Mouse (Mus musculus) forebrain, embryonic 12.5 days (tissue): Measurements from ENCODE around the gene Zfp575. TPM values are rescaled to one million over a fixed set of nuclear protein-coding genes. Genes with fewer than 3 reads are reported as not detected.

ENCODE experiments used
- ATAC-seq: fragments of 200-750 bp; cut with Nextera tagmentation; 2 replicates; pipeline ENCODE4 v1.8.0; 2017; ENCODE audit warnings: moderate TSS enrichment; ENCODE audit not compliant: low FRiP score
- H3K27ac ChIP-seq: fragments of 300-500 bp; sonication (generic); 2 replicates; pipeline ENCODE4 v1.5.1; 2016; ENCODE audit warnings: mild to moderate bottlenecking
- H3K27me3 ChIP-seq: fragments of 300-500 bp; sonication (generic); 2 replicates; pipeline ENCODE4 v1.6.1; 2016; ENCODE audit warnings: mild to moderate bottlenecking
- H3K36me3 ChIP-seq: fragments of 300-500 bp; sonication (generic); replicated peaks from 2 replicates; pipeline ENCODE4 v1.6.1; 2016; ENCODE audit warnings: mild to moderate bottlenecking
- H3K4me1 ChIP-seq: fragments of 300-500 bp; sonication (generic); 2 replicates; pipeline ENCODE4 v1.6.1; 2016
- H3K4me2 ChIP-seq: fragments of 300-500 bp; sonication (generic); 2 replicates; pipeline ENCODE4 v1.6.1; 2016; ENCODE audit warnings: mild to moderate bottlenecking, moderate library complexity
- H3K4me3 ChIP-seq: fragments of 300-500 bp; sonication (generic); replicated peaks from 2 replicates; pipeline ENCODE4 v1.5.1; 2016; ENCODE audit warnings: mild to moderate bottlenecking
- H3K9ac ChIP-seq: fragments of 300-500 bp; sonication (generic); 2 replicates; pipeline ENCODE4 v1.6.1; 2016; ENCODE audit warnings: mild to moderate bottlenecking
- H3K9me3 ChIP-seq: fragments of 300-500 bp; sonication (generic); 2 replicates; pipeline ENCODE4 v1.6.1; 2016
- WGBS: fragments of 180-500 bp; shearing (Covaris S2); methylation state at CpG from one replicate; pipeline ENCODE4 v1.1.7; 2016; 5-methylcytosine and 5-hydroxymethylcytosine counted together
- polyA plus RNA-seq: library from polyadenylated mRNA; unstranded; fragments of >200 nt; fragmentation: Nextera tagmentation; extraction: Ambion mirVana; gene quantifications from 2 replicates; pipeline ENCODE4 v1.2.1, GENCODE M21; 2016

Gene Zfp575
- polyA plus RNA-seq, 1 experiment from 2014 or later = 3.5 TPM

DNA sequence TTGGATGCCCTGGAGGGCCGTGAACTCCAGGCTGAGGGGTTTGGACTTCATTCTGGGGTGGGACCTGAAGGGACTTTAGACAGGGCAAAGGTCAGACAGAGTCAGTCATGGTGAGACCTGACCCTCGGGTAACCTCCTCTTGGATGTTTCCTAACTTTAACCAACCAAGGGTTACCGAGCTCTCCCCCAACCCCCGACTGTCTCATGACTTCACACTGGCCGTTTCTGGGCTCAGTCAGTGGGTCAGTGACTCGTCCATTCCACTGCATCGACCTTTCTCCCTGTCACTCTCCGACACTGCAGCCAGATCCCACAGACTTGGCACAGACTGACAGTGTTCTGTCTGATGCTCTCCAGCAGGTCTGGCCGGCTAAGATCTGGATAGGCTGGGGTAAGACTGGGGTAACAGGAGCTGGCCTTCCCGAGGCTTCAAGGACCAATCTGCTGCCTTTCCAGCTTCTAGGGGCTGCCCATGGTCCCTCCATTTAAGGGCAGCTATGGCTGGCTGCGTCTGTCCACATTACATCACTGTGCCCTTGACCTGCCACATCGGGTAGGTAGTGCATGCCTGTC is 13.1 kb downstream of the Zfp575 start:
- no peak overlapping the region for H3K4me2 ChIP-seq
- no peak overlapping the region for H3K27ac ChIP-seq
- H3K27me3 ChIP-seq = no peaks in the 10 kb centered on the region
- H3K4me3 ChIP-seq = no peak overlapping the region
- WGBS = 72% methylated on average over 12 of the region's 12 CpGs
- H3K36me3 ChIP-seq = peaks cover 36% of the 10 kb centered on the region
- no peaks in the 10 kb centered on the region for H3K9me3 ChIP-seq
- H3K9ac ChIP-seq = no peak overlapping the region
- no peak for ATAC-seq
- H3K4me1 ChIP-seq = no peaks in the 10 kb centered on the region

DNA sequence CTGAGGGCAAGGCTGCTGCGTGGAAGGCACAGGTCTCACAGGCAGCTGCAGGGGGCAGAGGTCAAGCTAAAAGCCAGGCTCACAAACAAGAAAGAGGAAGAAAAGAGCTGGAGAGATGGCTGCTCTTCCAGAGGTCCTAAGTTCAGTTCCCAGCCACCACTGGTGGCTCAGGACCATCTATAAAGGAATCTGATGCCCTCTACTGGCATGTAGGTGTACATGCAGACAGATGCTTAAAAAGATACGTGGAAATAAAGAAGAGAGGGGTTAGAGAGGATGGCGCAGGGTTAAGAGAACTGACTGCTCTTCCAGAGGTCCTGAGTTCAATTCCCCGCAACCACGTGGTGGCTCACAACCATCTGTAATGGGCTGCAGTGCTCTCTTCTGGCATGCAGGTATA is 15.0 kb downstream of the Zfp575 start:
- Histone ChIP-seq H3K4me2 (no peak overlapping the region), H3K27me3 (no peaks in the 10 kb centered on the region), H3K9ac (no peak overlapping the region), H3K9me3 (no peaks in the 10 kb centered on the region), H3K4me1 (no peaks in the 10 kb centered on the region), H3K36me3 (peaks cover 54% of the 10 kb centered on the region), H3K4me3 (no peak overlapping the region), H3K27ac (no peak overlapping the region)
- WGBS = 56% methylated on average over 5 of the region's 5 CpGs
- ATAC-seq = no peak

GRCm38 (mm10) chr7:24571071-24571470 is 16.4 kb downstream of the Zfp575 start:
- no peaks in the 10 kb centered on the region for H3K27me3 ChIP-seq
- H3K9ac ChIP-seq = no peak overlapping the region
- 83% methylated on average over 4 of the region's 4 CpGs for WGBS
- ATAC-seq = no peak
- H3K4me2 ChIP-seq = no peak overlapping the region
- H3K36me3 ChIP-seq = peaks cover 68% of the 10 kb centered on the region
- no peaks in the 10 kb centered on the region for H3K9me3 ChIP-seq
- no peak overlapping the region for H3K4me3 ChIP-seq
- no peaks in the 10 kb centered on the region for H3K4me1 ChIP-seq
- H3K27ac ChIP-seq = no peak overlapping the region

DNA sequence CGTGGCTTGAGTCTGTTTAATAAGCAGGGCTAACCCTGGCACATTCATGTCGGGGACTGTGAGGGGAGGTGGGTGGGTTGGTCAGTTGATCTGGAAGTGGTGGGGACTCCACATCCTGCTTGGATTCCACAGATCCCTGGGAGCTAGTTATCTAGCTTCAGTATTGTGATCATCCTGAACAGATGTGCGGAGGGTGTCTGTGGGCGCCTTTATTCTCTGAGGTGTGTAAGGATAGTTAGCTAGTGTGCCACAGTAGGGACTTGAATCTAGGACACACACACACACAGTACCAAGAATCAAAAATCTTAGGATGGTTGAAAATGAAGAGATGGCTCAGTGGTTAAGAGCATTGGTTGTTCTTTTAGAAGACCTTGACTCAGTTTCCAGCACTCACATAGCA is 18.9 kb downstream of the Zfp575 start:
- peaks cover 85% of the 10 kb centered on the region for H3K36me3 ChIP-seq
- no peak for ATAC-seq
- H3K9me3 ChIP-seq = no peaks in the 10 kb centered on the region
- no peak overlapping the region for H3K4me3 ChIP-seq
- H3K9ac ChIP-seq = no peak overlapping the region
- no peak overlapping the region for H3K4me2 ChIP-seq
- no peaks in the 10 kb centered on the region for H3K4me1 ChIP-seq
- 91% methylated on average over 4 of the region's 4 CpGs for WGBS
- no peak overlapping the region for H3K27ac ChIP-seq
- no peaks in the 10 kb centered on the region for H3K27me3 ChIP-seq

DNA sequence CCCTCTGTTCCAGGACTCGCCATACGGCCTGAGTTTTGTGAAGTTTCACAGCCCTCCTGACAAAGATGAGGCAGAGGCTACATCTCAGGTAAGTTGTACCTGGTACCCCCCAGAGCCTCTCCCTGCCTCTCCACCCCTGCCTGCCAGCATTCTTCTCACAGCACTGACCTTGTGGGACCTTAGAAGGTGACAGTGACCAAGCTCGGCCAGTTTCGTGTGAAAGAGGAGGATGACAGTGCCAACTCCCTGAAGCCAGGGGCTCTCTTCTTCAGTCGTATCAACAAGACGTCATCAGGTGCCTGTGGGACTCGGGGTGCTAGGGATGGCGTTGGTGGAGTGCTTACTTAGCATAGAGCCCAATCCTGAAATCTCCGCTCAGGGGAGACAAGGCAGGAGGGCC is 21.2 kb downstream of the Zfp575 start:
- H3K4me1 ChIP-seq = no peaks in the 10 kb centered on the region
- H3K4me3 ChIP-seq = no peak overlapping the region
- WGBS = 97% methylated on average over 9 of the region's 9 CpGs
- no peak overlapping the region for H3K4me2 ChIP-seq
- no peak for ATAC-seq
- H3K27ac ChIP-seq = no peak overlapping the region
- H3K27me3 ChIP-seq = no peaks in the 10 kb centered on the region
- H3K9ac ChIP-seq = no peak overlapping the region
- H3K9me3 ChIP-seq = no peaks in the 10 kb centered on the region
- peaks cover 81% of the 10 kb centered on the region for H3K36me3 ChIP-seq

DNA sequence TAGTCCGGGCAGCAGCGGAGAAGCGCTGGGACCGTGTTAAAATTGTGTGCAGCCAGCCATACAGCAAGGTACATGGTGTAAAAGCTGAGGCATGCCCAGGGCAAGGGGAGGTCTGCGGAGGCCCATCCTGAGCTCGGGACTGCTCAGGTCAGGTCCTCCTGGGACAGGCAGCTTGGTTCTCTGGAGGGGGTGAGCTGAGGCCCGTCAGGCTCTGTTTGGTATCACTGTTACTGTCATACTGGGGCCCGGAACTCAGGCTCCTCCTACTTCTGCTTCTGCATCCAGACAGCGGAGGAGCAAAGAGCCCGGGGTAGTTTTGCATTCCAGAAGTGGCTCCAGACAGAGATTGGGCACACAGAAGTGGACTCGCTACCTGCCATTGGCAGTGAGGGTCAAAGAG is 21.8 kb downstream of the Zfp575 start:
- Histone ChIP-seq H3K9me3 (no peaks in the 10 kb centered on the region), H3K36me3 (peaks cover 81% of the 10 kb centered on the region), H3K4me3 (no peak overlapping the region), H3K4me1 (no peaks in the 10 kb centered on the region), H3K4me2 (no peak overlapping the region), H3K9ac (no peak overlapping the region), H3K27me3 (no peaks in the 10 kb centered on the region), H3K27ac (no peak overlapping the region)
- 92% methylated on average over 11 of the region's 11 CpGs for WGBS
- no peak for ATAC-seq

DNA sequence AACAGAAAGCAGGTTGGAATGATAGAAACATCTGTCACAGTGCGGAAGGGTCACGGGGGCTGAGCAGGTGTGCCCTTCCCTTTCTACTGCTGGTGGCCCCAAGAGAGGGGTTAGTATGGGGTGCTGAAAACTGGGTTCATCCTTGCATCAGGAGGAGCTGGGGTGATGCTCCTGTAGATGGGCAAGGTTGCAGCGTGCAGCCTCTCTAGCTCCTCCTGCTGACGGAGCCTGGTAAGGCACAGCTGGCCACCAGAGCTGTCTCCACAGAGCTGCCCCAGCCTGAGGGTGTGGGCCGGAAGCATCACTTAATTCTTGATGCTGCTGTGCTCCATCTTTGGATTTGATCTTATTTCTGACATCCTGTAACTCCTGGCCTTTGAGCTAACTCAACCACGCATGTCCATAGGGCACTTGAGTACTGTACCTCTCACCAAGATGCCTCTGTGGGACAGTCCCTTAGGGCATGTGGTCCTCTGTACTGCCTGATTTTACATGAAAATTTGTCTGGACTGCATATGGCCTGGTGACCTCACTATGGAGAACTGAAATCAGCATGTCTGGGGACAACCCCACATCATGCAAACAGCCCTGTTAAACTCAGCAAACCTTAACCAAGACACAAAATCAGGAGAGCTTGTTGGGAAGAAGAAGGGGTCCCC is 22.7 kb downstream of the Zfp575 start:
- no peak for ATAC-seq
- H3K27ac ChIP-seq = no peak overlapping the region
- H3K9me3 ChIP-seq = no peaks in the 10 kb centered on the region
- no peak overlapping the region for H3K4me2 ChIP-seq
- no peaks in the 10 kb centered on the region for H3K27me3 ChIP-seq
- H3K4me1 ChIP-seq = no peaks in the 10 kb centered on the region
- H3K36me3 ChIP-seq = peaks cover 81% of the 10 kb centered on the region
- no peak overlapping the region for H3K9ac ChIP-seq
- 65% methylated on average over 6 of the region's 6 CpGs for WGBS
- no peak overlapping the region for H3K4me3 ChIP-seq

- Histone ChIP-seq H3K36me3 (peaks cover 82% of the 10 kb centered on the region), H3K4me1 (no peaks in the 10 kb centered on the region), H3K27me3 (no peaks in the 10 kb centered on the region), H3K4me3 (no peak overlapping the region), H3K27ac (no peak overlapping the region), H3K9ac (no peak overlapping the region), H3K9me3 (no peaks in the 10 kb centered on the region), H3K4me2 (no peak overlapping the region)
- no peak for ATAC-seq
- WGBS = 85% methylated on average over 4 of the region's 4 CpGs
Measured at GRCm38 (mm10) chr7:24563837-24564206, 23.6 kb downstream of the Zfp575 start.

GRCm38 (mm10) chr7:24563191-24563836 is 24.1 kb downstream of the Zfp575 start:
- Histone ChIP-seq H3K36me3 (peaks cover 80% of the 10 kb centered on the region), H3K4me2 (no peak overlapping the region), H3K9ac (no peak overlapping the region), H3K27me3 (no peaks in the 10 kb centered on the region), H3K4me3 (no peak overlapping the region), H3K4me1 (no peaks in the 10 kb centered on the region), H3K9me3 (no peaks in the 10 kb centered on the region), H3K27ac (no peak overlapping the region)
- 88% methylated on average over 8 of the region's 8 CpGs for WGBS
- ATAC-seq = no peak

DNA sequence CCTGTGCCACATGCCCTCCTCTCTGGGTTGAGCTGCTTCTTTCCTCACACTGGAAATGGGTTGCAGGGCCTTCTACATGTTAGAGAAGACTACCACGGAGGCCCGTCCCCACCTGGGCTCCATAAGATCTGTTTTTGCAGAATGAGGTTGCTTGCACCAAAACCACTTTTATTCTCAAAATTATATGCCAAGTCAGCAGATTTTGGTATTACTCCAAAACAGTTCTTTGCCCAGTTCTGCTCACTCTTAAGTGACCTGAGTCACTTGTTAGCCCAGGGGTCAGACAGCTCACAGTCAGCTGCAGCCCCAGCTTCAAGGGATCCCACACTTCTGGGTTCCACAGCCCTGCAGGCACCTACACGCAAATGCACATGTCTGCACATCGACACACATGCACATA is 26.0 kb downstream of the Zfp575 start:
- no peaks in the 10 kb centered on the region for H3K27me3 ChIP-seq
- H3K36me3 ChIP-seq = peaks cover 66% of the 10 kb centered on the region
- H3K9me3 ChIP-seq = no peaks in the 10 kb centered on the region
- H3K4me1 ChIP-seq = no peaks in the 10 kb centered on the region
- no peak overlapping the region for H3K4me3 ChIP-seq
- no peak for ATAC-seq
- no peak overlapping the region for H3K27ac ChIP-seq
- no peak overlapping the region for H3K9ac ChIP-seq
- 96% methylated on average over 4 of the region's 4 CpGs for WGBS
- H3K4me2 ChIP-seq = no peak overlapping the region

GRCm38 (mm10) chr7:24555786-24556185 is 31.7 kb downstream of the Zfp575 start:
- ATAC-seq = no peak
- peaks cover 72% of the 10 kb centered on the region for H3K36me3 ChIP-seq

GRCm38 (mm10) chr7:24551985-24552759 is 35.3 kb downstream of the Zfp575 start:
- Histone ChIP-seq H3K36me3 (peaks cover 76% of the 10 kb centered on the region), H3K9me3 (no peaks in the 10 kb centered on the region), H3K27ac (no peak overlapping the region), H3K4me2 (no peak overlapping the region), H3K9ac (no peak overlapping the region), H3K4me3 (no peak overlapping the region), H3K27me3 (no peaks in the 10 kb centered on the region), H3K4me1 (peaks cover 10% of the 10 kb centered on the region)
- WGBS = 94% methylated on average over 12 of the region's 12 CpGs
- ATAC-seq = no peak

More at GRCm38 (mm10) chr7:24555786-24556185, 31.7 kb downstream of the Zfp575 start:
- H3K9me3 ChIP-seq = no peaks in the 10 kb centered on the region
- 91% methylated on average over 10 of the region's 10 CpGs for WGBS
- H3K4me1 ChIP-seq = no peaks in the 10 kb centered on the region
- no peak overlapping the region for H3K4me2 ChIP-seq
- no peak overlapping the region for H3K9ac ChIP-seq
- no peak overlapping the region for H3K27ac ChIP-seq
- no peaks in the 10 kb centered on the region for H3K27me3 ChIP-seq
- no peak overlapping the region for H3K4me3 ChIP-seq
